Mouse (Mus musculus) kidney, postnatal 0 days (tissue): ENCODE data around the gene Ntrk2. TPM values are rescaled to one million over a fixed set of nuclear protein-coding genes. Genes with fewer than 3 reads are reported as not detected.

Source experiments
- ATAC-seq: fragments of 200-750 bp; cut with Nextera tagmentation; replicated peaks from 2 replicates; pipeline ENCODE4 v1.8.0; 2017; ENCODE audit warnings: low read depth, moderate number of reproducible peaks, moderate TSS enrichment, moderate library complexity; ENCODE audit not compliant: low FRiP score
- DNase-seq: peaks from one replicate; pipeline ENCODE4 v3.0.0-alpha.2; 2016; ENCODE audit warnings: low spot score
- H3K27ac ChIP-seq: fragments of 300-500 bp; sonication (generic); 2 replicates; pipeline ENCODE4 v1.5.1; 2014; ENCODE audit warnings: mild to moderate bottlenecking
- H3K27me3 ChIP-seq: fragments of 300-500 bp; sonication (generic); 2 replicates; pipeline ENCODE4 v1.6.1; 2014; ENCODE audit warnings: low read length, mixed read lengths; ENCODE audit not compliant: insufficient read depth
- H3K36me3 ChIP-seq: fragments of 300-500 bp; sonication (generic); 2 replicates; pipeline ENCODE4 v1.6.1; 2014; ENCODE audit warnings: low read length, mixed read lengths; ENCODE audit not compliant: insufficient read depth
- H3K4me1 ChIP-seq: fragments of 300-500 bp; sonication (generic); replicated peaks from 2 replicates; pipeline ENCODE4 v1.6.1; 2014; ENCODE audit warnings: antibody characterized with exemption, low read length, mixed read lengths; ENCODE audit not compliant: insufficient read depth
- H3K4me2 ChIP-seq: fragments of 300-500 bp; sonication (generic); 2 replicates; pipeline ENCODE4 v1.6.1; 2014; ENCODE audit warnings: mild to moderate bottlenecking, low read length, moderate library complexity, mixed read lengths
- H3K4me3 ChIP-seq: fragments of 300-500 bp; sonication (generic); replicated peaks from 2 replicates; pipeline ENCODE4 v1.5.1; 2014; ENCODE audit warnings: low read depth, low read length
- H3K9ac ChIP-seq: fragments of 300-500 bp; sonication (generic); 2 replicates; pipeline ENCODE4 v1.6.1; 2014; ENCODE audit warnings: low read depth, low read length
- H3K9me3 ChIP-seq: fragments of 300-500 bp; sonication (generic); replicated peaks from 2 replicates; pipeline ENCODE4 v1.6.1; 2016; ENCODE audit warnings: low read length, inconsistent platforms, mixed read lengths
- CTCF ChIP-seq: IDR thresholded peaks from 2 replicates; pipeline ENCODE4 v1.5.1; 2016; ENCODE audit warnings: antibody characterized with exemption, low read depth, mild to moderate bottlenecking, moderate library complexity
- whole genome bisulfite sequencing: fragments of 180-500 bp; shearing (Covaris S2); extraction: QIAGEN DNeasy Blood & Tissue Kit; methylation state at CpG from one replicate; pipeline ENCODE4 v1.1.7; 2014; 5-methylcytosine and 5-hydroxymethylcytosine counted together
- polyA plus RNA-seq: library from polyadenylated mRNA; unstranded; fragments of >200 nt; fragmentation: Nextera tagmentation; extraction: Ambion mirVana; gene quantifications from 2 replicates; pipeline ENCODE4 v1.2.1, GENCODE M21; 2015

The Ntrk2 gene
- polyA plus RNA-seq, 1 experiment from 2014 or later: 6.0 TPM

GRCm38 (mm10) chr13:58916348-58916747, 110.0 kb downstream of the Ntrk2 start:
- Histone ChIP-seq H3K27me3 (no peaks in the 10 kb centered on the region), H3K27ac (no peak overlapping the region), H3K4me3 (no peak overlapping the region), H3K4me1 (no peaks in the 10 kb centered on the region), H3K4me2 (no peak overlapping the region), H3K9ac (no peak overlapping the region), H3K9me3 (no peaks in the 10 kb centered on the region), H3K36me3 (no peaks in the 10 kb centered on the region)
- ATAC-seq (no peak), DNase-seq (no peak)
- TF ChIP-seq CTCF: no peak
- 96% methylated on average over 2 of the region's 2 CpGs for WGBS

GRCm38 (mm10) chr13:58920241-58920640, 113.9 kb downstream of the Ntrk2 start:
- Histone ChIP-seq H3K4me1 (no peaks in the 10 kb centered on the region), H3K9me3 (no peaks in the 10 kb centered on the region), H3K4me2 (no peak overlapping the region), H3K9ac (no peak overlapping the region), H3K4me3 (no peak overlapping the region), H3K27ac (no peak overlapping the region), H3K27me3 (no peaks in the 10 kb centered on the region), H3K36me3 (no peaks in the 10 kb centered on the region)
- 95% methylated on average over 7 of the region's 7 CpGs for WGBS
- no peak for DNase-seq
- no peak for TF ChIP-seq CTCF
- ATAC-seq: no peak

GRCm38 (mm10) chr13:58921255-58921654, 114.9 kb downstream of the Ntrk2 start:
- no peak for TF ChIP-seq CTCF
- no peak overlapping the region for H3K4me2 ChIP-seq
- no peaks in the 10 kb centered on the region for H3K36me3 ChIP-seq
- no peak overlapping the region for H3K27ac ChIP-seq
- no peak for DNase-seq
- H3K27me3 ChIP-seq: no peaks in the 10 kb centered on the region
- H3K9me3 ChIP-seq: no peaks in the 10 kb centered on the region
- no peak overlapping the region for H3K4me3 ChIP-seq
- ATAC-seq: no peak
- H3K9ac ChIP-seq: no peak overlapping the region
- H3K4me1 ChIP-seq: no peaks in the 10 kb centered on the region
- 85% methylated on average over 3 of the region's 3 CpGs for WGBS

DNA sequence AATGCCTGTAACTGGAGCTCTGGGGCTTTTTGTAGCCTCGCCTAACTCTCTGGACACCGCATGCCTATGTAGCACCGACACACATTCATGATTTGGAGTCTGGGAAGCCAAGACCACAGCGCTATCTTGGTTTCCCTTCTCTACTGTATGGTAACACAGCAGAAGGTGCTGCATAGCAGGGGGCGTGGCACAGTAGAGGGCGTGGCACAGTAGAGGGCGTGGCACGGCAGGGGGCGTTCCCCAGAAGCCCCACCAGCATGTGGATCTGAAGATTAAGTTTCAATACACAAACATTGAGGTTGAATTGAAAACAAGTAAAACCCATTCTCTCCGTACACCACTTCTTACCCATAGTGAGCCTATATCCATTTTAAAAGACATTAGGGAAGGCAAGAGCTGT, 115.3 kb downstream of the Ntrk2 start:
- Histone ChIP-seq H3K27me3 (no peaks in the 10 kb centered on the region), H3K36me3 (no peaks in the 10 kb centered on the region), H3K9ac (no peak overlapping the region), H3K4me2 (no peak overlapping the region), H3K4me1 (no peaks in the 10 kb centered on the region), H3K4me3 (no peak overlapping the region), H3K9me3 (no peaks in the 10 kb centered on the region), H3K27ac (no peak overlapping the region)
- TF ChIP-seq CTCF: no peak
- DNase-seq (no peak), ATAC-seq (no peak)
- WGBS: 84% methylated on average over 10 of the region's 10 CpGs

DNA sequence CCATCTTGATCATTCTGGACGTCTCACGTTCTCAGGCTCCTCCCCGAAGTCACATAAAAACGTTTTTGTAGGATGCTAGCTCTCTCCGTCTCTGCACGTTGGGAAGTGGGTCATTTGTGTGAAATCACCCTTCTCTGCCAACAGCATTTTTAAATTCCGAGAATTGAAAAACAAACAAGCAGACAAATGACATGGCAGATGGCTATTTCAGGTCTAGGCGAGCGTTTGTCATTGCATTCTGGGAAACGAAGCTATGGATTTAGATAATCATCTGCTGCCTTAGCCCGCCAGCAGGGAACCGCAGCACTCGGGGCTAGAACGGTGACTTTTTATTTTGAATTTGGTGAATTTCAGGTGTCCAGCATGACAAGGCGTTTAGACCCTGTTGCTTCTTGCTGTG, 115.8 kb downstream of the Ntrk2 start:
- Histone ChIP-seq H3K9me3 (no peaks in the 10 kb centered on the region), H3K4me1 (no peaks in the 10 kb centered on the region), H3K4me3 (no peak overlapping the region), H3K27me3 (no peaks in the 10 kb centered on the region), H3K36me3 (no peaks in the 10 kb centered on the region), H3K4me2 (no peak overlapping the region), H3K9ac (no peak overlapping the region), H3K27ac (no peak overlapping the region)
- DNase-seq (no peak), ATAC-seq (no peak)
- no peak for TF ChIP-seq CTCF
- 85% methylated on average over 15 of the region's 15 CpGs for WGBS

GRCm38 (mm10) chr13:58923496-58923895, 117.1 kb downstream of the Ntrk2 start:
- Histone ChIP-seq H3K36me3 (no peaks in the 10 kb centered on the region), H3K4me2 (no peak overlapping the region), H3K4me1 (no peaks in the 10 kb centered on the region), H3K27me3 (no peaks in the 10 kb centered on the region), H3K4me3 (no peak overlapping the region), H3K27ac (no peak overlapping the region), H3K9me3 (no peaks in the 10 kb centered on the region), H3K9ac (no peak overlapping the region)
- WGBS: 72% methylated on average over 7 of the region's 7 CpGs
- TF ChIP-seq CTCF: no peak
- ATAC-seq (no peak), DNase-seq (no peak)

DNA sequence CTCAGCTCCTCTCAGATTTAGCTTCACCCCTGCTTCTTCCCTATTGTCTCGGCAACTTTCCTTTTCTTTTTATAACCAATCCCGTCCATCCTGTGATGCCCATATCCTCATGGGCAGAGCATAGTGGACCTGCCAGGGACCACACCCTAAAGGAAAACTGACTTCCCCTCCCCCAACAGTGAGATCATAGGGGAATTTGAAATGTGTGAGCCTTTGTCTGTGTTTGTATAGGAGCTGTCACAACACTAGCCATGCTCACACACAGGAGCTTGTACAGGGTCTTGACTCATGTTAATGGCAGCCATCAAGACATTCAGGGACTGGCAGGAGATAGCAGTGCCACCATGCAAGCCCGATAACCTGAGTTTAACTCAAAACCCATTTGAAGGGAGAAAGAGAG, 118.1 kb downstream of the Ntrk2 start:
- DNase-seq (no peak), ATAC-seq (no peak)
- H3K9ac ChIP-seq: no peak overlapping the region
- WGBS: 84% methylated on average over 3 of the region's 3 CpGs
- no peaks in the 10 kb centered on the region for H3K27me3 ChIP-seq
- no peaks in the 10 kb centered on the region for H3K9me3 ChIP-seq
- no peak overlapping the region for H3K4me2 ChIP-seq
- no peak overlapping the region for H3K4me3 ChIP-seq
- no peaks in the 10 kb centered on the region for H3K4me1 ChIP-seq
- no peaks in the 10 kb centered on the region for H3K36me3 ChIP-seq
- TF ChIP-seq CTCF: no peak
- no peak overlapping the region for H3K27ac ChIP-seq
